Mouse (Mus musculus) forebrain, embryonic 11.5 days (tissue): Measurements from ENCODE around the gene Evi2a. TPM values are rescaled to one million over a fixed set of nuclear protein-coding genes. Genes with fewer than 3 reads are reported as not detected.

Experiments
- ATAC-seq: fragments of 200-750 bp; cut with Nextera tagmentation; replicated peaks from 2 replicates; pipeline ENCODE4 v1.8.0; 2017; ENCODE audit warnings: moderate TSS enrichment; ENCODE audit not compliant: low FRiP score
- DNase-seq: peaks from one replicate; pipeline ENCODE4 v3.0.0-alpha.2; 2017; ENCODE audit warnings: low spot score
- H3K27ac ChIP-seq: fragments of 300-500 bp; sonication (generic); 2 replicates; pipeline ENCODE4 v1.5.1; 2014; ENCODE audit warnings: low read depth, low read length
- H3K27me3 ChIP-seq: fragments of 300-500 bp; sonication (generic); 2 replicates; pipeline ENCODE4 v1.6.1; 2014; ENCODE audit warnings: mild to moderate bottlenecking, low read length, mixed read lengths; ENCODE audit not compliant: control insufficient read depth, insufficient read depth
- H3K36me3 ChIP-seq: fragments of 300-500 bp; sonication (generic); 2 replicates; pipeline ENCODE4 v1.6.1; 2014; ENCODE audit warnings: mild to moderate bottlenecking, low read length, moderate library complexity, mixed read lengths; ENCODE audit not compliant: control insufficient read depth, insufficient read depth
- H3K4me1 ChIP-seq: fragments of 300-500 bp; sonication (generic); replicated peaks from 2 replicates; pipeline ENCODE4 v1.6.1; 2014; ENCODE audit warnings: low read length, mixed read lengths; ENCODE audit not compliant: control insufficient read depth, insufficient read depth
- H3K4me2 ChIP-seq: fragments of 300-500 bp; sonication (generic); 2 replicates; pipeline ENCODE4 v1.6.1; 2014; ENCODE audit warnings: low read depth, mild to moderate bottlenecking, low read length, moderate library complexity, mixed read lengths; ENCODE audit not compliant: severe bottlenecking
- H3K4me3 ChIP-seq: fragments of 300-500 bp; sonication (generic); 2 replicates; pipeline ENCODE4 v1.5.1; 2014; ENCODE audit warnings: low read depth, low read length
- H3K9ac ChIP-seq: fragments of 300-500 bp; sonication (generic); 2 replicates; pipeline ENCODE4 v1.6.1; 2014; ENCODE audit warnings: low read length
- H3K9me3 ChIP-seq: fragments of 300-500 bp; sonication (generic); 2 replicates; pipeline ENCODE4 v1.6.1; 2016; ENCODE audit warnings: low read length, mixed read lengths; ENCODE audit not compliant: control insufficient read depth
- WGBS: fragments of 180-500 bp; shearing (Covaris S2); extraction: QIAGEN DNeasy Blood & Tissue Kit; methylation state at CpG from one replicate; pipeline ENCODE4 v1.1.7; 2014; 5-methylcytosine and 5-hydroxymethylcytosine counted together
- polyA plus RNA-seq: library from polyadenylated mRNA; unstranded; fragments of >200 nt; fragmentation: Nextera tagmentation; extraction: Ambion mirVana; gene quantifications from 2 replicates; pipeline ENCODE4 v1.2.1, GENCODE M21; 2014

The Evi2a gene
- polyA plus RNA-seq, 1 experiment from 2014 or later, result 3.2 TPM

GRCm38 (mm10) chr11:79560536-79560935, 30.1 kb upstream of the Evi2a start:
- Histone ChIP-seq H3K4me1 (no peaks in the 10 kb centered on the region), H3K9ac (no peak overlapping the region), H3K4me2 (no peak overlapping the region), H3K27me3 (no peaks in the 10 kb centered on the region), H3K9me3 (no peaks in the 10 kb centered on the region), H3K36me3 (peaks cover 6% of the 10 kb centered on the region; the same call in 1 of the 2 replicates), H3K4me3 (no peak overlapping the region), H3K27ac (no peak overlapping the region)
- DNase-seq (no peak), ATAC-seq (no peak)
- WGBS, result 92% methylated on average over 4 of the region's 4 CpGs

GRCm38 (mm10) chr11:79552622-79553021, 22.2 kb upstream of the Evi2a start:
- peaks cover 3% of the 10 kb centered on the region; the same call in 1 of the 2 replicates for H3K36me3 ChIP-seq
- DNase-seq, result no peak
- WGBS, result 81% methylated on average over 1 of the region's 1 CpGs

GRCm38 (mm10) chr11:79536293-79536692, 5.9 kb upstream of the Evi2a start:
- Histone ChIP-seq H3K4me1 (no peaks in the 10 kb centered on the region), H3K9me3 (no peaks in the 10 kb centered on the region), H3K9ac (no peak overlapping the region), H3K4me2 (no peak overlapping the region), H3K27me3 (no peaks in the 10 kb centered on the region), H3K4me3 (no peak overlapping the region), H3K36me3 (no peaks in the 10 kb centered on the region; the same call in 1 of the 2 replicates), H3K27ac (no peak overlapping the region)
- WGBS, result 92% methylated on average over 3 of the region's 3 CpGs
- no peak for DNase-seq
- ATAC-seq, result no peak

More at GRCm38 (mm10) chr11:79552622-79553021, 22.2 kb upstream of the Evi2a start:
- Histone ChIP-seq H3K9ac (no peak overlapping the region), H3K27ac (no peak overlapping the region), H3K9me3 (no peaks in the 10 kb centered on the region), H3K27me3 (no peaks in the 10 kb centered on the region), H3K4me2 (no peak overlapping the region), H3K4me1 (no peaks in the 10 kb centered on the region), H3K4me3 (no peak overlapping the region)
- no peak for ATAC-seq

DNA sequence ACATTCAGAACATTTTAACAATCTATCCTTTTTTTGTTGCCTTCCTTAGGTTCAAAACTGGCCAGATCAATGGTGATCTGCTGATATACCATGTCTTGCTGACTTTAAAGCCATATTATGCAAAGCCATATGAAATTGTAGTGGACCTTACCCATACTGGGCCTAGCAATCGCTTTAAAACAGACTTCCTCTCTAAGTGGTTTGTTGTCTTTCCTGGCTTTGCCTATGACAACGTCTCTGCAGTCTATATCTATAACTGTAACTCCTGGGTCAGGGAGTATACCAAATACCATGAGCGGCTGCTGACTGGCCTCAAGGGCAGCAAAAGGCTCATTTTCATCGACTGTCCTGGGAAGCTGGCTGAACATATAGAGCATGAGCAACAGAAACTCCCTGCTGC, 5.1 kb upstream of the Evi2a start:
- Histone ChIP-seq H3K9me3 (no peaks in the 10 kb centered on the region), H3K27ac (no peak overlapping the region), H3K4me1 (no peaks in the 10 kb centered on the region), H3K36me3 (no peaks in the 10 kb centered on the region; the same call in 1 of the 2 replicates), H3K27me3 (no peaks in the 10 kb centered on the region), H3K4me2 (no peak overlapping the region), H3K9ac (no peak overlapping the region), H3K4me3 (no peak overlapping the region)
- WGBS, result 93% methylated on average over 4 of the region's 4 CpGs
- no peak for DNase-seq
- ATAC-seq, result no peak

GRCm38 (mm10) chr11:79533950-79534690, 3.7 kb upstream of the Evi2a start:
- H3K4me1 ChIP-seq, result no peaks in the 10 kb centered on the region
- H3K27me3 ChIP-seq, result no peaks in the 10 kb centered on the region
- no peak for ATAC-seq
- no peak overlapping the region for H3K4me2 ChIP-seq
- H3K27ac ChIP-seq, result no peak overlapping the region
- no peak for DNase-seq
- no peak overlapping the region for H3K9ac ChIP-seq
- 87% methylated on average over 8 of the region's 8 CpGs for WGBS
- no peak overlapping the region for H3K4me3 ChIP-seq
- no peaks in the 10 kb centered on the region for H3K9me3 ChIP-seq
- H3K36me3 ChIP-seq, result no peaks in the 10 kb centered on the region; the same call in 1 of the 2 replicates

DNA sequence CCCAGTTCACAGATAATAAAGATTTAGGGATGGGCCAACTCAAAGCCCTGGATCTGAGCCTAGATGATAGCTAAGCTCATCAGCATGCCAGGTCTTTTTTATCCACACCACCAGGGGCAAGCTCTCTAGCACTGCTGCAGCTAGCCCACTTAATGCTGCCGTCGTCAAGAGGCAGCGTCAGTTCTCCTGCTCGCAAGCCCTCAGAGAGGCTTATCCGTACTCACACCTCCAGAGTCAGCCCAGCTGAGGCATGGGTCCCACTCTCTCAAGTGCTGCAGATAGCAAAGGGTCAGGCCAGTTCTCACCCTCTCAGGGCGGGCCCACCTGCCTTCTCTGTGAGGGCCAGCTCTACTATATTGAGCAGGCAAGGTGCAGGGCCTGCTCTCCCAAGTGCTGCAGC, 2.9 kb upstream of the Evi2a start:
- 87% methylated on average over 6 of the region's 6 CpGs for WGBS
- no peaks in the 10 kb centered on the region for H3K9me3 ChIP-seq
- H3K4me2 ChIP-seq, result no peak overlapping the region
- no peak overlapping the region for H3K9ac ChIP-seq
- no peak overlapping the region for H3K4me3 ChIP-seq
- no peak overlapping the region for H3K27ac ChIP-seq
- no peaks in the 10 kb centered on the region; the same call in 1 of the 2 replicates for H3K36me3 ChIP-seq
- no peaks in the 10 kb centered on the region for H3K27me3 ChIP-seq
- DNase-seq, result no peak
- ATAC-seq, result no peak
- no peaks in the 10 kb centered on the region for H3K4me1 ChIP-seq

DNA sequence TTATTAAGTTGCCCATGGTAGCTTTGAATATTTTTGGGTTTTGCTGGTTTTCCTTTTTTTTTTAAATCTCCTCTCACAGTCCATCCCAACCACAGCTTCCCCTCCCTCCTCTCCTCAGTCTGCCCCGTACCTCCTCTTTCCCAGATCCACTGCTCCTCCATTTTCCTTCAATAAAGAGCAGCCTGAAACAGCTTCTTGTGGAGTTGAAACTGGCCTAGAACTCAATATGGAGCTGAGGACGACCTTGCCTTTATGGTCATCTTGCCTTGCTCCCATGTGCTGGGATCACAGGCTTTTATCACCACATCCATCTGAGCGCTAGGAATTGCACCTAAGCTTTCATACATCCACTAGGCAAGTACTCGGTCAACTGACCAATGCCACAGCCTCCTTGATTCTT, 1.1 kb upstream of the Evi2a start:
- DNase-seq (no peak), ATAC-seq (no peak)
- 86% methylated on average over 4 of the region's 4 CpGs for WGBS
- Histone ChIP-seq H3K27ac (no peak overlapping the region), H3K9ac (no peak overlapping the region), H3K36me3 (no peaks in the 10 kb centered on the region), H3K4me2 (no peak overlapping the region), H3K4me1 (no peaks in the 10 kb centered on the region), H3K9me3 (no peaks in the 10 kb centered on the region), H3K27me3 (no peaks in the 10 kb centered on the region), H3K4me3 (no peak overlapping the region)

DNA sequence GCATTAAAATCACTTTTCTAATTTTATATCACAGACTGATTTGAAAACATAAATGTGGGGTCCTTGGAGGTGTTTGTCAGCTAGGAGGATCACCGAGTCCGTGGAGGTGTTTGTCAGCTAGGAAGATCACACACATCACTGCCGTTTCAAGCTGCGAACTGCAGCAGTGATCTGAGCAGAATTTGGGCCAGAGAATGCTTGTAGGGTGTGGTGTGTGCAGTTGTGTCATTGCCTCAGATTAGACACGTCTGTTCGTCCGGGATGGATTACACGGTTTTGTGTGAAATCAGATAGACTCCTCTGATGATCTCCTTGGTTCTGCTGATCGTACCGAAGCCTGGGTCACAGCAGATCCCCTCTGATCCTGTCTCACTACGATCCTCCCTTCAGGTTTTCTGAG, 365 bp upstream of the Evi2a start:
- no peak for ATAC-seq
- H3K36me3 ChIP-seq, result no peaks in the 10 kb centered on the region

GRCm38 (mm10) chr11:79529736-79530135, 673 bp downstream of the Evi2a start:
- no peaks in the 10 kb centered on the region for H3K4me1 ChIP-seq
- H3K9ac ChIP-seq, result no peak overlapping the region
- DNase-seq (no peak), ATAC-seq (no peak)
- no peak overlapping the region for H3K4me2 ChIP-seq
- no peak overlapping the region for H3K27ac ChIP-seq
- no peak overlapping the region for H3K4me3 ChIP-seq
- H3K27me3 ChIP-seq, result no peaks in the 10 kb centered on the region
- no peaks in the 10 kb centered on the region for H3K36me3 ChIP-seq
- 96% methylated on average over 2 of the region's 2 CpGs for WGBS
- no peaks in the 10 kb centered on the region for H3K9me3 ChIP-seq

More for the DNA sequence above, 365 bp upstream of the Evi2a start:
- Histone ChIP-seq H3K9ac (no peak overlapping the region), H3K4me2 (no peak overlapping the region), H3K4me1 (no peaks in the 10 kb centered on the region), H3K27ac (no peak overlapping the region), H3K4me3 (no peak overlapping the region), H3K27me3 (no peaks in the 10 kb centered on the region), H3K9me3 (no peaks in the 10 kb centered on the region)
- no peak for DNase-seq
- WGBS, result 92% methylated on average over 11 of the region's 11 CpGs
